Mouse (Mus musculus) lung, embryonic 16.5 days (tissue): Measurements from ENCODE around the gene Ifit1bl1. TPM values are rescaled to one million over a fixed set of nuclear protein-coding genes. Genes with fewer than 3 reads are reported as not detected.

Experiments used
- ATAC-seq: fragments of 200-750 bp; cut with Nextera tagmentation; 2 replicates; pipeline ENCODE4 v1.8.0; 2017; ENCODE audit warnings: low read depth, mild to moderate bottlenecking, moderate library complexity
- H3K27ac ChIP-seq: fragments of 300-500 bp; sonication (generic); 2 replicates; pipeline ENCODE4 v1.5.1; 2014; ENCODE audit warnings: mild to moderate bottlenecking, control low read depth, low read length
- H3K27me3 ChIP-seq: fragments of 300-500 bp; sonication (generic); 2 replicates; pipeline ENCODE4 v1.6.1; 2014; ENCODE audit warnings: low read depth, low read length, mixed read lengths; ENCODE audit not compliant: control insufficient read depth, insufficient read depth
- H3K36me3 ChIP-seq: fragments of 300-500 bp; sonication (generic); 2 replicates; pipeline ENCODE4 v1.6.1; 2014; ENCODE audit warnings: low read length; ENCODE audit not compliant: control insufficient read depth, insufficient read depth
- H3K4me1 ChIP-seq: fragments of 300-500 bp; sonication (generic); replicated peaks from 2 replicates; pipeline ENCODE4 v1.6.1; 2014; ENCODE audit warnings: low read length, mixed read lengths; ENCODE audit not compliant: control insufficient read depth, insufficient read depth
- H3K4me2 ChIP-seq: fragments of 300-500 bp; sonication (generic); 2 replicates; pipeline ENCODE4 v1.6.1; 2014; ENCODE audit warnings: low read depth, low read length, control low read depth
- H3K4me3 ChIP-seq: fragments of 300-500 bp; sonication (generic); 2 replicates; pipeline ENCODE4 v1.5.1; 2014; ENCODE audit warnings: mild to moderate bottlenecking, low read length, control low read depth
- H3K9ac ChIP-seq: fragments of 300-500 bp; sonication (generic); 2 replicates; pipeline ENCODE4 v1.6.1; 2014; ENCODE audit warnings: low read length, control low read depth
- H3K9me3 ChIP-seq: fragments of 300-500 bp; sonication (generic); 2 replicates; pipeline ENCODE4 v1.6.1; 2016; ENCODE audit warnings: low read length; ENCODE audit not compliant: control insufficient read depth
- WGBS: fragments of 180-500 bp; shearing (Covaris S2); extraction: QIAGEN DNeasy Blood & Tissue Kit; methylation state at CpG from one replicate; pipeline ENCODE4 v1.1.7; 2014; 5-methylcytosine and 5-hydroxymethylcytosine counted together
- polyA plus RNA-seq: library from polyadenylated mRNA; unstranded; fragments of >200 nt; fragmentation: Nextera tagmentation; extraction: Ambion mirVana; gene quantifications from 2 replicates; pipeline ENCODE4 v1.2.1, GENCODE M21; 2015

Gene Ifit1bl1
- polyA plus RNA-seq, 1 experiment from 2014 or later: 0.72 TPM

GRCm38 (mm10) chr19:34553522-34553921 lies 48.2 kb downstream of the Ifit1bl1 start:
- Histone ChIP-seq H3K9ac (peak overlapping the region; percentile 45; the same call in 1 of the 2 replicates), H3K27me3 (no peaks in the 10 kb centered on the region), H3K4me1 (peaks cover 21% of the 10 kb centered on the region), H3K36me3 (no peaks in the 10 kb centered on the region), H3K4me3 (no peak overlapping the region), H3K4me2 (peak overlapping the region; percentile 44), H3K9me3 (0 out of 2 replicates have a peak, but pooled peaks cover 2% of the 10 kb centered on the region), H3K27ac (peak overlapping the region; percentile 76)
- no peak for ATAC-seq
- WGBS: 42% methylated on average over 3 of the region's 3 CpGs

- no peak overlapping the region for H3K4me3 ChIP-seq
- peaks cover 21% of the 10 kb centered on the region for H3K4me1 ChIP-seq
- no peaks in the 10 kb centered on the region for H3K36me3 ChIP-seq
- H3K27me3 ChIP-seq: no peaks in the 10 kb centered on the region
- 37% methylated on average over 6 of the region's 6 CpGs for WGBS
- H3K9ac ChIP-seq: peak overlapping the region; percentile 45; the same call in 1 of the 2 replicates
- H3K9me3 ChIP-seq: 0 out of 2 replicates have a peak, but pooled peaks cover 2% of the 10 kb centered on the region
- H3K27ac ChIP-seq: peak overlapping the region; percentile 76
- H3K4me2 ChIP-seq: peak overlapping the region; percentile 44
- ATAC-seq: peak; percentile 56
Measured at GRCm38 (mm10) chr19:34553021-34553420, 48.7 kb downstream of the Ifit1bl1 start.

- Histone ChIP-seq H3K4me1 (peaks cover 21% of the 10 kb centered on the region), H3K36me3 (no peaks in the 10 kb centered on the region), H3K4me2 (peak overlapping the region; percentile 44), H3K9ac (peak overlapping the region; percentile 24; the same call in 1 of the 2 replicates), H3K27ac (peak overlapping the region; percentile 77), H3K4me3 (peak overlapping the region; percentile 22), H3K9me3 (0 out of 2 replicates have a peak, but pooled peaks cover 2% of the 10 kb centered on the region), H3K27me3 (no peaks in the 10 kb centered on the region)
- WGBS: 30% methylated on average over 5 of the region's 5 CpGs
- no peak for ATAC-seq
Measured at GRCm38 (mm10) chr19:34551981-34552380, 49.8 kb downstream of the Ifit1bl1 start.

- Histone ChIP-seq H3K4me3 (peak within 1 kb of the TSS; percentile 62), H3K9me3 (0 out of 2 replicates have a peak, but pooled peaks cover 2% of the 10 kb centered on the region), H3K27me3 (no peaks in the 10 kb centered on the region), H3K9ac (peak within 1 kb of the TSS; percentile 60), H3K4me1 (peaks cover 21% of the 10 kb centered on the region), H3K27ac (peak within 1 kb of the TSS; percentile 77), H3K36me3 (no peaks in the 10 kb centered on the region), H3K4me2 (peak within 1 kb of the TSS; percentile 71)
- peak; percentile 92 for ATAC-seq
- WGBS: under 1% methylated on average over 22 of the region's 22 CpGs
Measured at GRCm38 (mm10) chr19:34550534-34551223, 51.1 kb downstream of the Ifit1bl1 start, which contains the start of gene Ifit2. TSS of gene Ifit2 (plus strand) at chr19:34550694.

- peaks cover 21% of the 10 kb centered on the region for H3K4me1 ChIP-seq
- 23% methylated on average over 4 of the region's 4 CpGs for WGBS
- H3K9me3 ChIP-seq: 0 out of 2 replicates have a peak, but pooled peaks cover 2% of the 10 kb centered on the region
- peak overlapping the region; percentile 60 for H3K9ac ChIP-seq
- peak overlapping the region; percentile 64; the same call in 1 of the 2 replicates for H3K27ac ChIP-seq
- no peaks in the 10 kb centered on the region for H3K36me3 ChIP-seq
- no peak for ATAC-seq
- peak overlapping the region; percentile 62 for H3K4me3 ChIP-seq
- H3K27me3 ChIP-seq: no peaks in the 10 kb centered on the region
- H3K4me2 ChIP-seq: peak overlapping the region; percentile 71
Measured at GRCm38 (mm10) chr19:34550205-34550533, 51.6 kb downstream of the Ifit1bl1 start.

GRCm38 (mm10) chr19:34547976-34548375 lies 53.8 kb downstream of the Ifit1bl1 start:
- Histone ChIP-seq H3K27ac (no peak overlapping the region), H3K4me1 (peaks cover 12% of the 10 kb centered on the region), H3K4me2 (no peak overlapping the region), H3K36me3 (no peaks in the 10 kb centered on the region), H3K9ac (no peak overlapping the region), H3K27me3 (no peaks in the 10 kb centered on the region), H3K4me3 (no peak overlapping the region), H3K9me3 (no peaks in the 10 kb centered on the region)
- ATAC-seq: no peak
- WGBS: 33% methylated on average over 7 of the region's 7 CpGs

- no peaks in the 10 kb centered on the region for H3K36me3 ChIP-seq
Measured at GRCm38 (mm10) chr19:34546211-34546610, 55.5 kb downstream of the Ifit1bl1 start.

More at GRCm38 (mm10) chr19:34546211-34546610, 55.5 kb downstream of the Ifit1bl1 start:
- Histone ChIP-seq H3K4me1 (no peaks in the 10 kb centered on the region; the same call in 1 of the 2 replicates), H3K4me2 (no peak overlapping the region), H3K9me3 (no peaks in the 10 kb centered on the region), H3K27me3 (no peaks in the 10 kb centered on the region), H3K9ac (no peak overlapping the region), H3K4me3 (no peak overlapping the region), H3K27ac (no peak overlapping the region)
- ATAC-seq: no peak
- 89% methylated on average over 4 of the region's 4 CpGs for WGBS

Other genes starting within 250 kb of the Ifit1bl1 start
- gene Ch25h, start 126.8 kb downstream of the Ifit1bl1 start, polyA plus RNA-seq: 0.26 and 0.89 TPM in 2 replicates
- gene Lipa, start 74.5 kb downstream of the Ifit1bl1 start, polyA plus RNA-seq: 52.6 and 53.5 TPM in 2 replicates
- gene Ifit2, start 51.3 kb downstream of the Ifit1bl1 start, polyA plus RNA-seq: 10.7 and 13.0 TPM in 2 replicates
- 0.70 and 0.97 TPM in 2 replicates for gene Ifit3, start 18.4 kb downstream of the Ifit1bl1 start, polyA plus RNA-seq
- 0.25 TPM in 1 of 2 replicates, not detected in the other for gene Ifit3b, start 6.0 kb upstream of the Ifit1bl1 start, polyA plus RNA-seq
- gene Ifit1bl2, start 38.8 kb upstream of the Ifit1bl1 start, polyA plus RNA-seq: 0.10 and 0.11 TPM in 2 replicates
- 0.46 and 0.75 TPM in 2 replicates for gene Ifit1, start 38.9 kb upstream of the Ifit1bl1 start, polyA plus RNA-seq
- 15.7 and 16.0 TPM in 2 replicates for gene Slc16a12, start 145.3 kb upstream of the Ifit1bl1 start, polyA plus RNA-seq